Mouse (Mus musculus): ENCODE data around the gene Rbms2. TPM values are rescaled to one million over a fixed set of nuclear protein-coding genes. Genes with fewer than 3 reads are reported as not detected.
A peak's percentile ranks its signal among the peaks of the same experiment; 100 is the strongest.

Gene Rbms2
- total RNA-seq, 2 experiments from 2014 or later, result 2.5 to 13.7 TPM

GRCm38 (mm10) chr10:128142165-128142564 lies 37.9 kb downstream of the Rbms2 start:
- ATAC-seq (replicated peaks; ENCODE audit: poor library complexity), result no peak

GRCm38 (mm10) chr10:128140236-128140952 lies 39.7 kb downstream of the Rbms2 start:
- peak; percentile 94 for ATAC-seq (replicated peaks; ENCODE audit: poor library complexity)

- no peak for ATAC-seq (replicated peaks; ENCODE audit: poor library complexity)
These were observed 44.7 kb downstream of the Rbms2 start for GRCm38 (mm10) chr10:128135374-128135773.

- no peak for ATAC-seq (replicated peaks; ENCODE audit: poor library complexity)
These were observed 46.3 kb downstream of the Rbms2 start for GRCm38 (mm10) chr10:128133650-128134332.

- ATAC-seq (replicated peaks; ENCODE audit: poor library complexity), result no peak
These were observed 48.3 kb downstream of the Rbms2 start for GRCm38 (mm10) chr10:128131812-128132211.

- ATAC-seq (replicated peaks; ENCODE audit: poor library complexity), result peak; percentile 95
These were observed 48.8 kb downstream of the Rbms2 start for GRCm38 (mm10) chr10:128131297-128131696.

GRCm38 (mm10) chr10:128128143-128128542 lies 52.0 kb downstream of the Rbms2 start:
- ATAC-seq (replicated peaks; ENCODE audit: poor library complexity), result no peak

GRCm38 (mm10) chr10:128127497-128127896 lies 52.6 kb downstream of the Rbms2 start:
- no peak for ATAC-seq (replicated peaks; ENCODE audit: poor library complexity)

GRCm38 (mm10) chr10:128125951-128126350 lies 54.1 kb downstream of the Rbms2 start:
- ATAC-seq (replicated peaks; ENCODE audit: poor library complexity), result no peak

- no peak for ATAC-seq (replicated peaks; ENCODE audit: poor library complexity)
These were observed 55.3 kb downstream of the Rbms2 start for GRCm38 (mm10) chr10:128124831-128125230.

- ATAC-seq (replicated peaks; ENCODE audit: poor library complexity), result no peak
These were observed 56.3 kb downstream of the Rbms2 start for GRCm38 (mm10) chr10:128123833-128124232.

GRCm38 (mm10) chr10:128111227-128111626 lies 68.9 kb downstream of the Rbms2 start:
- no peak for ATAC-seq (replicated peaks; ENCODE audit: poor library complexity)

- no peak for ATAC-seq (replicated peaks; ENCODE audit: poor library complexity)
These were observed 69.9 kb downstream of the Rbms2 start for GRCm38 (mm10) chr10:128110103-128110761.

- no peak for ATAC-seq (replicated peaks; ENCODE audit: poor library complexity)
These were observed 82.5 kb downstream of the Rbms2 start for GRCm38 (mm10) chr10:128097587-128097971.

- ATAC-seq (replicated peaks; ENCODE audit: poor library complexity), result peak; percentile 49
These were observed 83.2 kb downstream of the Rbms2 start for GRCm38 (mm10) chr10:128096693-128097586.

GRCm38 (mm10) chr10:128096313-128096692 lies 83.8 kb downstream of the Rbms2 start:
- ATAC-seq (replicated peaks; ENCODE audit: poor library complexity), result no peak

GRCm38 (mm10) chr10:128095003-128095636 lies 85.0 kb downstream of the Rbms2 start:
- ATAC-seq (replicated peaks; ENCODE audit: poor library complexity), result no peak

GRCm38 (mm10) chr10:128094340-128094968 lies 85.6 kb downstream of the Rbms2 start:
- peak; percentile 45 for ATAC-seq (replicated peaks; ENCODE audit: poor library complexity)

- ATAC-seq (replicated peaks; ENCODE audit: poor library complexity), result peak; percentile 18
These were observed 86.4 kb downstream of the Rbms2 start for GRCm38 (mm10) chr10:128093496-128094294.
